Mouse (Mus musculus) cerebellum, adult (tissue): ENCODE results near the gene Syne1.

Source experiments
- ATAC-seq: cut with Nextera tagmentation; 2 replicates; pipeline ENCODE4 v1.9.2; 2017; ENCODE audit warnings: mild to moderate bottlenecking, moderate library complexity, mixed read lengths; ENCODE audit not compliant: insufficient number of reproducible peaks, low FRiP score, low TSS enrichment

The Syne1 gene

DNA sequence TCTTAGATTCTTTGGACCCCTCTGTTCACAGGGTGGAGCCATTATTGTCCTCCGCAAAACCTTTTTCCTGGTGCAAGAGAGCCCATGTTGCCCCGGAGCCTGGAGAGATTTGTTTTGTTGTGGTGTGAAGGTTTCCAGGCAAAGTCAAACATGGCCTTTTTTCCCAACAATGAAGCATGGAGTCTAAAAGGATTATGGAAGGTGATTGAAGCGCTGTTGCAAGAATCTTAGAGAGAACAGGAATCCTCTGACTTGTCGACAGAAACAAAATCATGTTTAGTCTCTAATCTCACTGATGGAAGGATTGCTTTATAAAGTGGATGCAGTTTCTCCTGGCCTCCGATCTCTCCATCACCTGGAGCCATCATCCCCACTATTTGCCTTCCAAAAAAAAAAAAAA is at the start of gene Syne1:
Gene Syne1 (minus strand): TSS at position 101 of the 400 bp plus-strand sequence.
- ATAC-seq: no peak

DNA sequence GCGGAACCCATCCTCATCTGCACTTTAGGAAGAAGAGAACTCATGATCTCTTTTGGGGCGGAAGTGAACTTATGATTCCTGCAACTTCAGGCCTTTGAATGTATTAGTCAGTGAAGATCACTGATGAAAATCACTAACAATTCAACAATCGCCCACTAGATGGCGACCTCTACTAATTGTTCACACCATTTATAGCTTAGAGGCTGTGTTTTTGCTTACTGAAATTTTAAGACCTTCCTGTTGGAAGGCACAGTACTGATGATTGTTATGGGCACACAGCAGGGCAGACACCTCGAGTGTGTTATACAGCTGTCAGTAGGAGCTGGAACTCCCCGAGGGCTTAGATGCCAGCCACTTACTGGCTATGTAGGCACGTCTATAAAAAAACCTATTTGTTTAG is 48.8 kb upstream of the Syne1 start:
- peak; percentile 68; the same call in 1 of the 2 replicates for ATAC-seq

DNA sequence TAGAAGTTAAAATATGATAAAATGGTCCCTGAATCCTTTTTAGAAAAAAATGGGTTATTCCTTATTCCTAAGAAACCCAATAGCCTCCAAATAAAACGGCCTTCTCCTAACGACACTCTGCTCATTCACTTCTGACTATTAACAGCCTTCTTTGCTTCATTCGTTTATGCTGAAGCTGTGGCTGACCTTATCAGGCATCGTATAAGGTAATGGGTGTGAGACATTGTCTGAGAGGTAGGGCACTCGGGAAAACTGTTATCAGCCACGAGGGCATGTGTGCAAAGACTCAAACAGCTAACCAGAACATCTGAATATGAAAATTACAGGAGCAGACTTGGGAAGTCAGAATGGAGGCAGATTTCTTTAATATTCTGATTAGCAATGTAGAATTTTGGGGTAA is 45.3 kb upstream of the Syne1 start:
- ATAC-seq: no peak

- no peak for ATAC-seq
Observed at GRCm38 (mm10) chr10:5594457-5594856, 43.2 kb upstream of the Syne1 start.

DNA sequence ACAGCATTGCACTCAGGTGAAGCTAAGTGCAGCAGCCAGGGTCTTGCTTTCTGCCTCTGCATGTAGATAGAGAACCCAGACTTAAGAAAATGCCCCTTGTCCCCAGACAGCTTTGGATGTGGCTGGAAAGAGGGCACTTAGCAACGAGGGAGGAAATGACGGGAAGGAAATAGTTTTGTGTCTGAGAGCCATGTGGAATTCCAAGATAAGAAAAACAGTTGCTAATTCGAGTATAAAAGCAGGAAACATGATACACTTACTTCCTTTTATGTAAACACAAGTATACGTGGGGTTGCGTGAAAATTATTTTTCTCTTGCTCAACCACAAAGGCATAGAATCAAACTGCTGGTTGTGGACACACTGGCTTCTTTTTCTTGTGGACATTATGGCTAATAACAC is 42.2 kb upstream of the Syne1 start, which contains the start of gene Myct1:
Gene Myct1 (plus strand): TSS at position 312 of the 400 bp plus-strand sequence.
- no peak for ATAC-seq

GRCm38 (mm10) chr10:5591996-5592395 is 40.7 kb upstream of the Syne1 start:
- ATAC-seq: no peak

- no peak for ATAC-seq
Observed at GRCm38 (mm10) chr10:5591061-5591460, 39.8 kb upstream of the Syne1 start.

DNA sequence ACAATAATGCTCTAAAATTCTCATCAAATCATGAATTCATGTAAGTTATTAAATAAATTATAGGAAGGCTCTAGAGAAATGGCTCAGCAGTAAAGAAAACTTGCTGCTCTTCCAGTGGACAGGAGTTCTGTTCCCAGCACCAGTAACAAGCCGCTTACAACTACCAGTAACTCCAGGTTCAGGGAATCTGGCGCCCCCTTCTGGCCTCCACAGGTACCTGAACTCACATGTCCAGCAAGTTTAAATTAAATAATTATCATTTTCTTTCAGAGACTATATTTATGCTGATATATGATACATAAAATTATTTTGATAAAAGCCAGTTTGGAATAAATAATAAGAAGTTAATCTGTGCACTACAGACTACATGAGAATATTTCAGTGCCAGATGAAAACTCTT is 22.0 kb upstream of the Syne1 start:
- no peak for ATAC-seq

DNA sequence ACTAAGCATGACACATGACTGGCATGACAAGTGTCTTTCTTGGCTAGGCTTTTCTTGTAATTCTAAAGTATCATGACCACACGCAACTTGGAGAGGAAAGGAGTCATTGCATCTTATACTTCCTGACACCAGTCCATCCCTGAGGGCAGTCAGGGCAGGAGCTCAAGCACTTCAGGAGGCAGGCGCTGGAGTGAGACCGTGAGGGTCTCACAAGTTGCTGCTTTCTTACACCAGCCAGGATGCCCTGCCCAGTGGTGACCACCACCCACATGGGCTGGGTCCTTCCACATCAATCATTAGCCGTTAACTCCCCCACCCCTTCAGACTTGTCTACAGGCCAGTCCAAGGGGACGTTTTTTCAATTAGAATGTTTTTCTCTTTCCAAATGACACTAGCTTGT is 20.1 kb upstream of the Syne1 start:
- no peak for ATAC-seq

- ATAC-seq: no peak
Observed at GRCm38 (mm10) chr10:5570059-5570458, 18.8 kb upstream of the Syne1 start.

DNA sequence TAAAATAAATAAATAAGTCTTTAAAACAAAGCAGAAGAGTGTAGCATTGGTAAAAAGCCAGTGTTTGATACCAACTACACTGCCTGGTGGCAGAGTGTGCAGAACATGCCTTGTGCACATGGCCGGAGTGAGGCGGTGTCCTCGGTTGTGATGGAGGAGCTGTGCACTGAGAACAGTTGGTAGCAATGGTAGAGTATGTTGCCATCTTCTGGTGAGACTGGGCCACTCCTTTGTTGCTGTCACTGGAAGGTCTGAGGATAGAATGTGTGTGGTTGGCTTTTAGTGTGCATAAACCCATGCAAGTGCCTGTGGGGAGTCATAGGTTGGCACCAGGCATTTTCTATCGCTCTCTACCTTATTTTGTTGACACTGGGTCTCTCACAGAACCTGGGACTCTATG is 17.7 kb upstream of the Syne1 start:
- ATAC-seq: 0 out of 2 replicates have a peak, but pooled peaks have one; percentile 56

DNA sequence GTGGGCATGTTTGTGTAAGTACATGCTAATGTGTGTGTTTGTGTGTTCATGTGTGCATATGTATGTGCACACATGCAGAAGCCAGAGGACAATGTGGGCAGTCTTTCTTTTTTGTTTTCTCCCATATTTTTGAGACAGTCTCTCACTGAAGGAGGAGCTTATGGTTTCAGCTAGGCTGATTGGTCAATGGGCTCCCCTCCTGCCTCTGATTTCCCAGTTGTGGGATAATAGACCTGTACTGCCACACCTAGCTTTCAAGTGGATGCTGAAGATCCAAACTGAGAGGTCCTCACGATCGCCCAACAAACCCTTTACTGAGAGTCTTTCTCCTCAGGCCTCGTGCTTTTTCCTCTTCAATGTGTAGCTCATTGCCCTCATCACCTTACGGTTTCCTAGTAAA is 10.4 kb upstream of the Syne1 start:
- ATAC-seq: no peak

DNA sequence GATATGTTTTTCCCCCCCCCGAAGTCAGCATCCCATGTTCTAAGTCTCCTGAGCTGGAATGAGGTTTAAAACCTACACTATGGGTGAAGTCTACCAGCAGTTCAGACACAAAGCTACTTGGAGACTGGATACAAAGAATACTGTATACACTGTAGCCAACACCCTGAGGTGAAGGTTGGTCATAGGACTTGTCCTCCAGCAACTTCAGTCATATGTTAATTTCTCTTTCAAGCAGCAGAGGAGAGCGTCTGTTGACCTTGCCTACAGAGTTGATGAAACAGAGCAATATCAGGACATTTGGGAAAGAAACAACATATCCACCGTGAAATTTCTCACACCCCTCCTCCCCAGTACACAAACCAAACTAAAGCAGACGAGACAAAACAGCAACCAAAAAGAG is 9.2 kb upstream of the Syne1 start:
- no peak for ATAC-seq

- ATAC-seq: no peak
Observed at GRCm38 (mm10) chr10:5558808-5559207, 7.5 kb upstream of the Syne1 start.

DNA sequence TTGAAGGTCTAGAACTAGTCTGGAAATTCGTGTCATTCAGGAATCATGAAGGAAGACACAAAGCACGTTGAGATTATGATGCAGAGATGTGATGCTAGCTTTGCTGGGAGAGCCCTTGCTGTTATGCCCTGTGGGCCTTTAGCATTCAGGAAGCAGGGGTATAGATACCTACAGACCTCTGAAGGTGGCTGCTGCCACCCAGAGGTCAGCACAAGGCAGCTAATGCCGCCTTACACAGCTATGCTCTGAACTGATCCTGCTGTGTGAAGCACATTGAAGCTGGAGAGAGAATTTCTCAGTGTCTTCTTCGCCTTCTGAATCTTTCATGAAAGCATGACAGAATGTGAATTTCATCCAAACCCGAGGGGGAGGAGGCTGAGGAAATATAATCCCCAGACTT is 3.7 kb upstream of the Syne1 start:
- ATAC-seq: peak; percentile 83

DNA sequence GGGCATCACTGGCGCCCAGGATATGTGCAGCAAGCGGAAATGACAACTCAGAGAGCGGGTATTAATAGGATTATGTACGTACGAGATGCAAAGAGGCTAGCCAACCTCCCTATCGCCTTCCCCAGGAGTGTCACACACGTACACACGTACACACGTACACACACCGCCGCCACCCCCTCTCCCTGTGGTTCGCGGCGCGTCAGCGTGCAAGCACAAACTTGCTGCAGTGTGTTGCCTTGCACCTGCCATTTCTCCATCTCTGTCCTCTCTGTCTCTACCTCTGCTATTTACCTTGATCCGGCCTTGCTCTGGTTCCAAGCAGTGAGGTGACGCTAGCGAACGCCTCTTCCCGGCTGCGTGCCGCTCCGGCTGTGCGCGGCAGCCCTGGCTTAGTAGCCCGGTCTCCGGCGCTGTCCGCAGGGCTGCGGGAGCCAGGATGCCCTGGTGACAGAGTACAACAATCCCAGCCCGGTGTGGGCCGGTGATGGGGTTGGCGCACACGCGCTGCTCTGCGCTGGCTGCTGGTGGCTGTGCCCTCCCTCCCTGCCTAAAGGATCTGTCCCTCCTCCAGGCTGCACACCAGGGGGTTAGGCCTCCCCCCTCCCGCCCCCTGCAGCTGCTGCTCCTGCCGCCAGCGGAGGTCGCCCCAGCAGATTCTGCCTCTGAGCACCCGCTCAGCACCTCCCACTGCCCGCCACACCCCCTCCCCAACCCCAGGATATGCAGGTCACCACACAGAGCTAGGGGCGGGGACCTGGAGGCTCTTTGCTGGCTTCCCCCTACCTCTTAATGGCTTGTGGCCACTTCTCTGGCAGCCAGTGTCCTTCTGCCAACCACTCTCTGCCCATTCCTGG is 887 bp downstream of the Syne1 start:
- ATAC-seq: peak; percentile 84

GRCm38 (mm10) chr10:5549871-5550167 is 1.5 kb downstream of the Syne1 start:
- peak; percentile 38; the same call in 1 of the 2 replicates for ATAC-seq

DNA sequence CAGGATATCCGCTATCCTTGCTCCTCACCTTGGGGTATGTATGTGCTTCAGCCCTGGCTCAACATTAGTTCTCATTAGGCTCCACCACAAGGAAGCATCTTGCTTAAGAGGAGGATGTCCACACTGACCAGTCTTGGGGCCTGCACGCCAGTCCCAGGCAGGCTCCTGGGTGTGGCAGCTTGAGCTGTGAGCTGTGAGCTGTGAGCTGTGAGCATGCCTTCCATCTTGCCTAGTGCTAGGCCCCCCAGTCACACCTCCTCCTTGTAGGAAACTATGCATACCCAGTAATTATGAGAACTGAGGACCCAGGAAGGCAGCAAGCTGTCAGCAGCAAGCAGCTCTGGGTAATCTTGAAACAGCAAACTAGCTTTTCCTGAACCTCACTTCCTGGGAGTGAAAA is 2.6 kb downstream of the Syne1 start:
- no peak for ATAC-seq

GRCm38 (mm10) chr10:5547769-5548168 is 3.5 kb downstream of the Syne1 start:
- ATAC-seq: no peak

DNA sequence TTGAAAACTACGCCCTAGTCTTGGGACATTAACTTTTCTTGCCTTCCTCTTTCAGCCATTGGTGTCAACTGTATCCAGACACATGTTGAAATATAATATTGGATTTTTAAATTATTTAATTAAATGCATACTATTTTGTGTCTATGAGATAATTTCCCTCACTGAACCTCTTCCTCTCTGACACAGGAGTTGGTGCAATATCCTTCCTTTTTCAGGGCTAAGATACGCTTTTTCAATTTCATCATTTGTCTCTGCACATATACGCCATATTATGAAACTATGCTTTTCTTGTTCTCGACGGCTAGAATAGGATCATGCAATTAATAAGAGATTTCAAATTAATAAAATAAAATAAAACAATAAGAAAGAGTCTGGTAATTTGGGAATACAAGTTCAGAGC is 4.9 kb downstream of the Syne1 start:
- no peak for ATAC-seq

DNA sequence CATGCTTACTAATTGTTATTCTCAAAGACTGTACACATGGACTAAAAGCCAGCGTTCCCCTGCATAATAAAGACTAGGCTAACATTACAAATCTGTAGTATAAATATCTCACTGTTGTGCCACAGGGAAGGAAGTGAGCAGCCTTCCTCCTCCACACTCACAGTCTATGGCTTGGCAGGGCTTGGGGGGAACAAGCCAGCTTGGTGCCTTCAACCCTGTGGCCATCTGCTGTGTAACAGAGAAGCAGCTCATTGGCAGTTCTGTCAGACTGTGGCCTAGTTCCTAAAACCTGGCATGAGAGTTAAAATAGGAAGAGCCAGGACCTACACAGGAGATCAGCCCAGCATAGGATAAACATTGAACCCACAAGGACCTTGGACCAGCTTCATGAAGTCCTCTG is 23.0 kb downstream of the Syne1 start:
- ATAC-seq: peak; percentile 98

DNA sequence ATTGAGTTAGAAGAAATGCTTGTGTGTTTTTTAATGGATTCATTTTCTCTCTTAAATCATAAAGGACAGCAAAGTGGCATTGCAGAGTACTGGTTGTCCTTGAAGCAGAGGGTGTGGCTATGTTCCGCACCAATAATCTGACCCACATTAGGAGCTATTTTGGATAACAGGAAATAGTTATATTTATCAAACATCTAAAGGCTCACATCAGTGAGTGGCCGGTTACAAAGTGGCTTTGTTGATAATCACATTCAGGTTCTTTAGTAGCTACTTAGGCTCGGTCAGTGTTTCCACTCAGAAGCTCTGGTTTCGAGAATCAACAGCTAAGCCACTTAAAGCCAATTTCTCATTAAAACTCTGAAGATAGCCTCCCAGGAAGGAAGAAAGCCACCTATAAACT is 23.6 kb downstream of the Syne1 start:
- ATAC-seq: no peak
